Mouse (Mus musculus) liver, embryonic 14.5 days (tissue): Measurements from ENCODE around the gene Clpp.

Source experiments
- CTCF ChIP-seq: IDR thresholded peaks from 2 replicates; pipeline ENCODE4 v1.5.1; 2016; ENCODE audit warnings: antibody characterized with exemption, low read depth, control low read depth
- EP300 ChIP-seq: IDR thresholded peaks from 2 replicates; pipeline ENCODE4 v1.6.1; 2016; ENCODE audit warnings: antibody characterized with exemption, low read depth

DNA sequence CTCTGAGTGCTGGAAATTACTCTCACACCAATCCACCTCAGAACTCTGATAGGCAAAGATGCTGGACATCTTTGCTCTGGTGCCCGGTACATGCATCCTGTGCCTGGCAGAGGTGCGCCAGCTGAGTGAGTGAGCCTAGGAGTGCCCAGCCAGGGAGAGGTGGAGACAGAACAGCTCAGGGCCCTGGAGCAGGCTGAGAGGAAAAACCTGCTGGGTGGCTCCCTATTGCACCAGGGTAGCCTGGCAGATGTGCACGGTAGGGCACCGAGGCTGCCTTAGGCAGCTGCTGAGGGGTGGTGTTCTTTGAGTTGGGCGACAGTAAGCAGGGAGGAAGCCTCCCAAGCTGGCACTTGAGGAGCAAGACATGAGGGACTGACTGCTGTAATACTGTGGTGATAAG is 8.1 kb upstream of the Clpp start, which contains the start of gene Acer1:
- TF ChIP-seq CTCF (no peak), EP300 (no peak)
